Mouse (Mus musculus) hindbrain, postnatal 0 days (tissue): ENCODE data around the gene Fam186b. TPM values are rescaled to one million over a fixed set of nuclear protein-coding genes. Genes with fewer than 3 reads are reported as not detected.

Experiments used
- ATAC-seq: fragments of 200-750 bp; cut with Nextera tagmentation; 2 replicates; pipeline ENCODE4 v1.8.0; 2017; ENCODE audit warnings: mild to moderate bottlenecking, moderate TSS enrichment, moderate library complexity
- DNase-seq: peaks from one replicate; pipeline ENCODE4 v3.0.0-alpha.2; 2015; ENCODE audit warnings: low spot score
- H3K27ac ChIP-seq: fragments of 300-500 bp; sonication (generic); 2 replicates; pipeline ENCODE4 v1.5.1; 2014; ENCODE audit warnings: mild to moderate bottlenecking
- H3K27me3 ChIP-seq: fragments of 300-500 bp; sonication (generic); 2 replicates; pipeline ENCODE4 v1.6.1; 2014; ENCODE audit warnings: low read length, mixed read lengths; ENCODE audit not compliant: insufficient read depth
- H3K36me3 ChIP-seq: fragments of 300-500 bp; sonication (generic); 2 replicates; pipeline ENCODE4 v1.6.1; 2014; ENCODE audit warnings: low read length, mixed read lengths; ENCODE audit not compliant: insufficient read depth
- H3K4me1 ChIP-seq: fragments of 300-500 bp; sonication (generic); 2 replicates; pipeline ENCODE4 v1.6.1; 2014; ENCODE audit warnings: antibody characterized with exemption, low read length, mixed read lengths; ENCODE audit not compliant: insufficient read depth
- H3K4me2 ChIP-seq: fragments of 300-500 bp; sonication (generic); 2 replicates; pipeline ENCODE4 v1.6.1; 2014; ENCODE audit warnings: low read depth, mild to moderate bottlenecking, low read length, moderate library complexity, mixed read lengths
- H3K4me3 ChIP-seq: fragments of 300-500 bp; sonication (generic); 2 replicates; pipeline ENCODE4 v1.5.1; 2014; ENCODE audit warnings: low read length
- H3K9ac ChIP-seq: fragments of 300-500 bp; sonication (generic); replicated peaks from 2 replicates; pipeline ENCODE4 v1.6.1; 2014; ENCODE audit warnings: mild to moderate bottlenecking, low read length, moderate library complexity, mixed read lengths
- H3K9me3 ChIP-seq: fragments of 300-500 bp; sonication (generic); 2 replicates; pipeline ENCODE4 v1.6.1; 2016; ENCODE audit warnings: low read length, mixed read lengths
- CTCF ChIP-seq: IDR thresholded peaks from 2 replicates; pipeline ENCODE4 v1.5.1; 2016; ENCODE audit warnings: antibody characterized with exemption, control low read depth, low read depth
- WGBS: fragments of 180-500 bp; shearing (Covaris S2); extraction: QIAGEN DNeasy Blood & Tissue Kit; methylation state at CpG from one replicate; pipeline ENCODE4 v1.1.7; 2014; 5-methylcytosine and 5-hydroxymethylcytosine counted together
- polyA plus RNA-seq: library from polyadenylated mRNA; unstranded; fragments of >200 nt; fragmentation: Nextera tagmentation; extraction: Ambion mirVana; gene quantifications from 2 replicates; pipeline ENCODE4 v1.2.1, GENCODE M21; 2015
- total RNA-seq: library from RNA; depleted of rRNA; stranded (reverse); fragments of >200 nt; gene quantifications from 2 replicates; pipeline ENCODE4 v1.2.3, GENCODE M21; 2014

The Fam186b gene
- total and polyA plus RNA-seq, 2 experiments from 2014 or later, result 1.3 TPM

DNA sequence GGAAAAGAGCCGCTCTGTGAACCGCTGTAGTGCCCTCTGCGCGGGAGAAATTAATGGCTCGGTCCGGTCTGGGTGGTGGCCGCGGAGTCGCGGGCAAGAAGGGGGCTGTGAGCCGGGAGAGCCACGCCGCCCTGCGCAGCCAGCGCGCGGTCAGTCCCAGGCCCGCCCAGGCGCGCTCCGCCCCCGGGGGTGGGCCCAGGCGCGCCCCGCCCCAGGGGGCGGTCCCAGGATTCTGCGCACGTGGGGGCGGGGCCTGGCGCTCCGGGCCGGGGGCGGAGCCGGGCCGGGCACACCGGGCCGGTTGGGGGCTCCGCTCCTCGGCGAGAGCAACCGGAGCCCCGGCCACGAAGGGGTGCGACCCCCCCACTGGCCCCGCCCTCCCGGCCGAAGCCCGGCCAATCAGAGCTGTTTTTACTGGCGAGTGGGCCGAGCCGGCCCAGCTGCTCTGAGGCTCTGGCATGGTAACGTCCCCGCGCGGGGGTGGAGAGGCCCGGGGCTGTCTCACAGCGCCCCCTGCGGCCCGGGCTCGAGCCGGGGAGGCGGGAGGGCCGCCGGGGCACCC, 794 bp downstream of the Fam186b start, which contains the start of gene Prpf40b:
Prpf40b (plus strand) TSS at position 275 of the 562 bp plus-strand sequence.
- WGBS, result 3% methylated on average over 49 of the region's 64 CpGs
- Histone ChIP-seq H3K27me3 (no peaks in the 10 kb centered on the region), H3K9me3 (no peaks in the 10 kb centered on the region), H3K4me1 (no peaks in the 10 kb centered on the region; the same call in 1 of the 2 replicates), H3K9ac (peak within 1 kb of the TSS; percentile 70), H3K36me3 (no peaks in the 10 kb centered on the region), H3K4me2 (peak within 1 kb of the TSS; percentile 68), H3K4me3 (peak within 1 kb of the TSS; percentile 74), H3K27ac (peak within 1 kb of the TSS; percentile 91)
- peak; percentile 97 for DNase-seq
- TF ChIP-seq CTCF, result no peak
- ATAC-seq, result peak; percentile 98

GRCm38 (mm10) chr15:99294287-99294686, 1.4 kb downstream of the Fam186b start:
- no peaks in the 10 kb centered on the region for H3K36me3 ChIP-seq
- H3K27me3 ChIP-seq, result no peaks in the 10 kb centered on the region
- peak overlapping the region; percentile 68 for H3K4me2 ChIP-seq
- TF ChIP-seq CTCF, result no peak
- ATAC-seq (no peak), DNase-seq (peak; percentile 9)
- peak overlapping the region; percentile 91; the same call in 1 of the 2 replicates for H3K27ac ChIP-seq
- no peaks in the 10 kb centered on the region for H3K9me3 ChIP-seq
- WGBS, result 23% methylated on average over 16 of the region's 16 CpGs
- H3K9ac ChIP-seq, result peak overlapping the region; percentile 70; the same call in 1 of the 2 replicates
- H3K4me1 ChIP-seq, result no peaks in the 10 kb centered on the region; the same call in 1 of the 2 replicates
- peak overlapping the region; percentile 74 for H3K4me3 ChIP-seq

- Histone ChIP-seq H3K9me3 (no peaks in the 10 kb centered on the region), H3K27ac (no peak overlapping the region), H3K36me3 (no peaks in the 10 kb centered on the region), H3K27me3 (no peaks in the 10 kb centered on the region), H3K9ac (no peak overlapping the region), H3K4me2 (no peak overlapping the region), H3K4me1 (no peaks in the 10 kb centered on the region; the same call in 1 of the 2 replicates), H3K4me3 (no peak overlapping the region)
- ATAC-seq (no peak), DNase-seq (no peak)
- TF ChIP-seq CTCF, result no peak
- 95% methylated on average over 11 of the region's 11 CpGs for WGBS
Observed at GRCm38 (mm10) chr15:99290586-99290985, 5.1 kb downstream of the Fam186b start.

GRCm38 (mm10) chr15:99285189-99285535, 10.5 kb downstream of the Fam186b start:
- Histone ChIP-seq H3K4me3 (no peak overlapping the region), H3K27me3 (no peaks in the 10 kb centered on the region), H3K9me3 (no peaks in the 10 kb centered on the region), H3K9ac (no peak overlapping the region), H3K4me1 (no peaks in the 10 kb centered on the region), H3K27ac (no peak overlapping the region), H3K36me3 (no peaks in the 10 kb centered on the region), H3K4me2 (no peak overlapping the region)
- 50% methylated on average over 8 of the region's 8 CpGs for WGBS
- ATAC-seq (no peak), DNase-seq (no peak)
- TF ChIP-seq CTCF, result no peak

- H3K4me1 ChIP-seq, result no peaks in the 10 kb centered on the region
- TF ChIP-seq CTCF, result no peak
- WGBS, result 48% methylated on average over 14 of the region's 14 CpGs
- H3K27ac ChIP-seq, result no peak overlapping the region
- no peak for DNase-seq
- no peak overlapping the region for H3K9ac ChIP-seq
- no peaks in the 10 kb centered on the region for H3K36me3 ChIP-seq
- no peak overlapping the region for H3K4me3 ChIP-seq
- no peak for ATAC-seq
- no peaks in the 10 kb centered on the region for H3K9me3 ChIP-seq
- no peaks in the 10 kb centered on the region for H3K27me3 ChIP-seq
- no peak overlapping the region for H3K4me2 ChIP-seq
Observed at GRCm38 (mm10) chr15:99284527-99285188, 11.0 kb downstream of the Fam186b start.

DNA sequence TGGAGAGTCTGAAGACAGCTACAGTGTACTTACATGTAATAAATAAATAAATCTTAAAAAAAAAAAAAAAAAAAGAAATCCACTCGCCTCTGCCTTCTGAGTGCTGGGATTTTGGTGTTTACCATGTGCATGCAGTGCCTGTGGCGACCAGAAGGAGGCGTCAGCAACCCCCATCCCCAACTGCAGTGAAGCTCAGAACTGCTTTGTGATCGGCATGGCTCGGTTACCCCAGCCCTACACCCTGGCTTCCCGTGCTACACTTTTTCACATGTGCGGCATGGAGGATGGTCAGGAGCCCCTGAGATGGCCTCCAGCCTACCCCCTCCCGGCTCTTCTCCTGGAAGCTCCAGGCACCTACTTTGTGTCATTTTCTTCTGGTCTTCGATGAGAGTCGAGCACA, 12.2 kb downstream of the Fam186b start:
- 69% methylated on average over 10 of the region's 10 CpGs for WGBS
- DNase-seq, result no peak

GRCm38 (mm10) chr15:99278271-99278670, 17.4 kb downstream of the Fam186b start:
- no peak for DNase-seq
- Histone ChIP-seq H3K27me3 (no peaks in the 10 kb centered on the region), H3K36me3 (no peaks in the 10 kb centered on the region), H3K9me3 (no peaks in the 10 kb centered on the region), H3K4me1 (no peaks in the 10 kb centered on the region), H3K9ac (no peak overlapping the region), H3K4me3 (no peak overlapping the region), H3K4me2 (no peak overlapping the region), H3K27ac (no peak overlapping the region)
- no peak for TF ChIP-seq CTCF
- no peak for ATAC-seq
- 75% methylated on average over 7 of the region's 7 CpGs for WGBS

More for the DNA sequence above, 12.2 kb downstream of the Fam186b start:
- no peak overlapping the region for H3K27ac ChIP-seq
- no peak overlapping the region for H3K4me3 ChIP-seq
- H3K27me3 ChIP-seq, result no peaks in the 10 kb centered on the region
- no peaks in the 10 kb centered on the region for H3K4me1 ChIP-seq
- TF ChIP-seq CTCF, result 0 out of 2 replicates have a peak, but pooled peaks have one; percentile 35
- no peaks in the 10 kb centered on the region for H3K9me3 ChIP-seq
- H3K4me2 ChIP-seq, result no peak overlapping the region
- no peaks in the 10 kb centered on the region for H3K36me3 ChIP-seq
- ATAC-seq, result no peak
- H3K9ac ChIP-seq, result no peak overlapping the region
